Mouse (Mus musculus): ENCODE measurements around the gene Trim9.

GRCm38 (mm10) chr12:70277071-70277939, 70.1 kb downstream of the Trim9 start:
- no peak for TF ChIP-seq TAL1 (IDR thresholded peaks at IDR 0.05; ENCODE audit: low read length)
- no peak for TF ChIP-seq GATA1 (IDR thresholded peaks at IDR 0.05; ENCODE audit: low read length)
